Mouse (Mus musculus): Measurements from ENCODE around the gene Cdc25b. TPM values are rescaled to one million over a fixed set of nuclear protein-coding genes. Genes with fewer than 3 reads are reported as not detected.

The Cdc25b gene
- total and polyA plus RNA-seq, 2 experiments from 2014 or later = 15.0 to 15.3 TPM

GRCm38 (mm10) chr2:131242929-131243328 is 56.2 kb downstream of the Cdc25b start:
- H3K4me3 ChIP-seq (ENCODE audit: low read depth, low read length) = no peak overlapping the region
- no peaks in the 10 kb centered on the region for H3K9me3 ChIP-seq (replicated peaks; ENCODE audit: control insufficient read depth, low read length)
- no peak for DNase-seq (ENCODE audit: low spot score)
- H3K36me3 ChIP-seq (replicated peaks; ENCODE audit: control insufficient read depth, insufficient read depth, low read length) = peaks cover 87% of the 10 kb centered on the region
- WGBS = 50% methylated on average over 7 of the region's 7 CpGs
- H3K4me2 ChIP-seq (ENCODE audit: low read depth, low read length) = no peak overlapping the region
- no peaks in the 10 kb centered on the region for H3K27me3 ChIP-seq (ENCODE audit: control insufficient read depth, insufficient read depth, low read length)
- no peak for ATAC-seq (ENCODE audit: insufficient read depth, low read depth)
- H3K4me1 ChIP-seq (ENCODE audit: control insufficient read depth, insufficient read depth) = no peaks in the 10 kb centered on the region
- TF ChIP-seq EP300 (IDR thresholded peaks at IDR 0.05; ENCODE audit: low read depth) (no peak), CTCF (IDR thresholded peaks at IDR 0.05; ENCODE audit: low read depth) (no peak)
- no peak overlapping the region for H3K9ac ChIP-seq (replicated peaks; ENCODE audit: low read depth, low read length)
- H3K27ac ChIP-seq (ENCODE audit: low read depth) = no peak overlapping the region

Other genes starting within 250 kb of the Cdc25b start
- gene Gfra4, start 143.9 kb upstream of the Cdc25b start, total RNA-seq (2014; rRNA removed; ENCODE audit: low replicate concordance) = 0.19 and 10.7 TPM in 2 replicates
- gene Gfra4, start 143.9 kb upstream of the Cdc25b start, polyA plus RNA-seq (2015; fragmentation: Nextera tagmentation; extraction: Ambion mirVana) = 2.2 and 2.9 TPM in 2 replicates
- 9.4 and 10.3 TPM in 2 replicates for gene Adam33, start 123.1 kb upstream of the Cdc25b start, total RNA-seq (2014; rRNA removed; ENCODE audit: low replicate concordance)
- 4.8 and 5.2 TPM in 2 replicates for gene Adam33, start 123.1 kb upstream of the Cdc25b start, polyA plus RNA-seq (2015; fragmentation: Nextera tagmentation; extraction: Ambion mirVana)
- gene Siglec1, start 100.2 kb upstream of the Cdc25b start, total RNA-seq (2014; rRNA removed; ENCODE audit: low replicate concordance) = 2.2 and 3.4 TPM in 2 replicates
- gene Siglec1, start 100.2 kb upstream of the Cdc25b start, polyA plus RNA-seq (2015; fragmentation: Nextera tagmentation; extraction: Ambion mirVana) = 0.20 and 0.27 TPM in 2 replicates
- 17.1 and 29.3 TPM in 2 replicates for gene Hspa12b, start 59.7 kb upstream of the Cdc25b start, total RNA-seq (2014; rRNA removed; ENCODE audit: low replicate concordance)
- gene Hspa12b, start 59.7 kb upstream of the Cdc25b start, polyA plus RNA-seq (2015; fragmentation: Nextera tagmentation; extraction: Ambion mirVana) = 7.2 and 9.0 TPM in 2 replicates
- not detected in 2 replicates for gene Gm11037, start 53.5 kb upstream of the Cdc25b start, total RNA-seq (2014; rRNA removed; ENCODE audit: low replicate concordance)
- not detected in 2 replicates for gene Gm11037, start 53.5 kb upstream of the Cdc25b start, polyA plus RNA-seq (2015; fragmentation: Nextera tagmentation; extraction: Ambion mirVana)
- 48.3 and 88.8 TPM in 2 replicates for gene 1700037H04Rik, start 26.9 kb upstream of the Cdc25b start, total RNA-seq (2014; rRNA removed; ENCODE audit: low replicate concordance)
- 35.9 and 39.7 TPM in 2 replicates for gene 1700037H04Rik, start 26.9 kb upstream of the Cdc25b start, polyA plus RNA-seq (2015; fragmentation: Nextera tagmentation; extraction: Ambion mirVana)
- 62.9 and 84.8 TPM in 2 replicates for gene Cenpb, start 6.9 kb upstream of the Cdc25b start, total RNA-seq (2014; rRNA removed; ENCODE audit: low replicate concordance)
- gene Cenpb, start 6.9 kb upstream of the Cdc25b start, polyA plus RNA-seq (2015; fragmentation: Nextera tagmentation; extraction: Ambion mirVana) = 7.1 and 7.8 TPM in 2 replicates
- 5.2 and 5.9 TPM in 2 replicates for gene Spef1, start 333 bp downstream of the Cdc25b start, total RNA-seq (2014; rRNA removed; ENCODE audit: low replicate concordance)
- 0.97 and 1.2 TPM in 2 replicates for gene Spef1, start 333 bp downstream of the Cdc25b start, polyA plus RNA-seq (2015; fragmentation: Nextera tagmentation; extraction: Ambion mirVana)
- 95.1 and 107 TPM in 2 replicates for gene Ap5s1, start 20.1 kb downstream of the Cdc25b start, total RNA-seq (2014; rRNA removed; ENCODE audit: low replicate concordance)
- gene Ap5s1, start 20.1 kb downstream of the Cdc25b start, polyA plus RNA-seq (2015; fragmentation: Nextera tagmentation; extraction: Ambion mirVana) = 63.6 and 65.5 TPM in 2 replicates
- gene Mavs, start 47.1 kb downstream of the Cdc25b start, total RNA-seq (2014; rRNA removed; ENCODE audit: low replicate concordance) = 32.5 and 38.0 TPM in 2 replicates
- gene Mavs, start 47.1 kb downstream of the Cdc25b start, polyA plus RNA-seq (2015; fragmentation: Nextera tagmentation; extraction: Ambion mirVana) = 27.4 and 27.8 TPM in 2 replicates
- gene Pank2, start 75.5 kb downstream of the Cdc25b start, total RNA-seq (2014; rRNA removed; ENCODE audit: low replicate concordance) = 9.6 and 44.3 TPM in 2 replicates
- 18.1 and 19.2 TPM in 2 replicates for gene Pank2, start 75.5 kb downstream of the Cdc25b start, polyA plus RNA-seq (2015; fragmentation: Nextera tagmentation; extraction: Ambion mirVana)
- 1.0 and 7.7 TPM in 2 replicates for gene Rnf24, start 165.9 kb downstream of the Cdc25b start, total RNA-seq (2014; rRNA removed; ENCODE audit: low replicate concordance)
- 1.3 and 1.4 TPM in 2 replicates for gene Rnf24, start 165.9 kb downstream of the Cdc25b start, polyA plus RNA-seq (2015; fragmentation: Nextera tagmentation; extraction: Ambion mirVana)

Measured in heart, postnatal 0 days (tissue).